ENCODE assay signal across 8 mouse cellular contexts in genomic region chr10:62340095-62340731, GRCm38 (mm10). TPM values are rescaled to one million over a fixed set of nuclear protein-coding genes. Genes with fewer than 3 reads are reported as not detected.
DNase-seq lines count a peak whose midpoint lies in the region; ATAC-seq lines count a peak whose summit lies in the region.

No protein-coding gene starts in this region.

- DNase-seq in ZHBTc4 (ENCODE audit: low read depth, low spot score) = peak; percentile 99
- peak; percentile 90 to 92 for DNase-seq in gastrocnemius, adult 8-10 months (ENCODE audit: low spot score in 2 of 2)
- DNase-seq in induced T-regulatory cell, adult 2 months (ENCODE audit: low read depth) = peak; percentile 97
- peak; percentile 96 to 97 for DNase-seq in left cerebral cortex, adult 9 months (ENCODE audit: low spot score in 2 of 2)
- DNase-seq in right cerebral cortex, postnatal 14 days = peak; percentile 96
- DNase-seq in urinary bladder, postnatal 36 days (ENCODE audit: low spot score in 2 of 2) = peak; percentile 95 to 97

- peak; percentile 80 for ATAC-seq in common myeloid progenitor, adult 5-6 weeks (replicated peaks; ENCODE audit: low read depth, poor library complexity, severe bottlenecking)
- peak; percentile 77 for ATAC-seq in megakaryocyte progenitor cell, adult 5-6 weeks (replicated peaks; ENCODE audit: poor library complexity)

RNA-seq across cellular contexts. Expression of gene Hk1, which starts 39.5 kb away (rescaled TPM):
- total RNA-seq in common myeloid progenitor, adult 5-6 weeks (2017) = 156 and 195 TPM in 2 replicates
- 1 to 10 TPM; 3.3 to 6.0 (median 5.3) TPM for total RNA-seq in gastrocnemius, adult 8-10 months (2022)
- 30.9 and 37.2 TPM in 2 replicates for total RNA-seq in megakaryocyte progenitor cell, adult 5-6 weeks (2015)
- total RNA-seq in megakaryocyte progenitor cell, adult 5-6 weeks (2017) = 86.2 and 116 TPM in 2 replicates

Comparison
In these comparisons a context has a peak if more than half of its experiments do, and no peak if none do; other contexts are left out.
1. Peak in every context shown above with its lines: DNase-seq and ATAC-seq.
2. RNA of gene Hk1, which starts 39.5 kb away (total RNA-seq): 156 to 195 TPM in common myeloid progenitor, adult 5-6 weeks and 30.9 to 116 TPM in megakaryocyte progenitor cell, adult 5-6 weeks; 3.3 to 6.0 TPM in gastrocnemius, adult 8-10 months; every median in the first group is over 4 times any median in the second.